Mouse (Mus musculus): ENCODE results near the gene Syne3.

Gene Syne3

GRCm38 (mm10) chr12:105025947-105026586 lies 16.5 kb upstream of the Syne3 start:
- no peak for DNase-seq (ENCODE audit: low read depth, low spot score)

GRCm38 (mm10) chr12:105025271-105025946 lies 15.8 kb upstream of the Syne3 start:
- no peak for DNase-seq (ENCODE audit: low read depth, low spot score)

- DNase-seq (ENCODE audit: low read depth, low spot score): no peak
These were observed 13.2 kb upstream of the Syne3 start for GRCm38 (mm10) chr12:105022776-105023175.

GRCm38 (mm10) chr12:105022141-105022540 lies 12.5 kb upstream of the Syne3 start:
- no peak for DNase-seq (ENCODE audit: low read depth, low spot score)

- DNase-seq (ENCODE audit: low read depth, low spot score): no peak
These were observed 11.9 kb upstream of the Syne3 start for GRCm38 (mm10) chr12:105021441-105022069.

- no peak for DNase-seq (ENCODE audit: low read depth, low spot score)
These were observed 10.0 kb upstream of the Syne3 start for GRCm38 (mm10) chr12:105019359-105020219.

GRCm38 (mm10) chr12:105016639-105017038 lies 7.0 kb upstream of the Syne3 start:
- no peak for DNase-seq (ENCODE audit: low read depth, low spot score)

GRCm38 (mm10) chr12:105016199-105016598 lies 6.6 kb upstream of the Syne3 start:
- no peak for DNase-seq (ENCODE audit: low read depth, low spot score)

GRCm38 (mm10) chr12:105013065-105013464 lies 3.5 kb upstream of the Syne3 start:
- DNase-seq (ENCODE audit: low read depth, low spot score): no peak

- DNase-seq (ENCODE audit: low read depth, low spot score): no peak
These were observed 2.7 kb upstream of the Syne3 start for GRCm38 (mm10) chr12:105012314-105012713.

GRCm38 (mm10) chr12:105011589-105011988 lies 2.0 kb upstream of the Syne3 start:
- DNase-seq (ENCODE audit: low read depth, low spot score): no peak

GRCm38 (mm10) chr12:105010213-105010790 lies 693 bp upstream of the Syne3 start:
- no peak for DNase-seq (ENCODE audit: low read depth, low spot score)

- DNase-seq (ENCODE audit: low read depth, low spot score): no peak
These were observed 844 bp downstream of the Syne3 start for GRCm38 (mm10) chr12:105008752-105009178.

- no peak for DNase-seq (ENCODE audit: low read depth, low spot score)
These were observed 1.5 kb downstream of the Syne3 start for GRCm38 (mm10) chr12:105008150-105008549.

- no peak for DNase-seq (ENCODE audit: low read depth, low spot score)
These were observed 4.0 kb downstream of the Syne3 start for GRCm38 (mm10) chr12:105005715-105005972.

GRCm38 (mm10) chr12:105004956-105005714 lies 4.5 kb downstream of the Syne3 start:
- no peak for DNase-seq (ENCODE audit: low read depth, low spot score)

GRCm38 (mm10) chr12:105003715-105004114 lies 5.9 kb downstream of the Syne3 start:
- DNase-seq (ENCODE audit: low read depth, low spot score): no peak

GRCm38 (mm10) chr12:105003158-105003557 lies 6.5 kb downstream of the Syne3 start:
- no peak for DNase-seq (ENCODE audit: low read depth, low spot score)

- no peak for DNase-seq (ENCODE audit: low read depth, low spot score)
These were observed 7.1 kb downstream of the Syne3 start for GRCm38 (mm10) chr12:105002340-105003132.

GRCm38 (mm10) chr12:105001317-105001716 lies 8.3 kb downstream of the Syne3 start:
- no peak for DNase-seq (ENCODE audit: low read depth, low spot score)
